Mouse (Mus musculus): ENCODE data around the gene Gm28230.

- TF ChIP-seq GATA1 (IDR thresholded peaks at IDR 0.05; ENCODE audit: borderline replicate concordance, low read length) (no peak), FLI1 (IDR thresholded peaks at IDR 0.05; ENCODE audit: low read length) (no peak)
Measured at GRCm38 (mm10) chr2:74693432-74693827, 33.1 kb upstream of the Gm28230 start.
